Mouse (Mus musculus) kidney, embryonic 16.5 days (tissue): ENCODE results near the gene Ube2f. TPM values are rescaled to one million over a fixed set of nuclear protein-coding genes. Genes with fewer than 3 reads are reported as not detected.

Source experiments
- ATAC-seq: fragments of 200-750 bp; cut with Nextera tagmentation; 2 replicates; pipeline ENCODE4 v1.8.0; 2017; ENCODE audit warnings: moderate TSS enrichment; ENCODE audit not compliant: low FRiP score, low TSS enrichment
- H3K27ac ChIP-seq: fragments of 300-500 bp; sonication (generic); 2 replicates; pipeline ENCODE4 v1.5.1; 2014; ENCODE audit warnings: low read length
- H3K27me3 ChIP-seq: fragments of 300-500 bp; sonication (generic); 2 replicates; pipeline ENCODE4 v1.6.1; 2014; ENCODE audit warnings: low read length, control low read depth, mixed read lengths; ENCODE audit not compliant: insufficient read depth
- H3K36me3 ChIP-seq: fragments of 300-500 bp; sonication (generic); 2 replicates; pipeline ENCODE4 v1.6.1; 2014; ENCODE audit warnings: low read length, control low read depth, mixed read lengths; ENCODE audit not compliant: insufficient read depth
- H3K4me1 ChIP-seq: fragments of 300-500 bp; sonication (generic); 2 replicates; pipeline ENCODE4 v1.6.1; 2014; ENCODE audit warnings: low read length, control low read depth, mixed read lengths; ENCODE audit not compliant: insufficient read depth
- H3K4me2 ChIP-seq: fragments of 300-500 bp; sonication (generic); replicated peaks from 2 replicates; pipeline ENCODE4 v1.6.1; 2014; ENCODE audit warnings: low read depth, low read length
- H3K4me3 ChIP-seq: fragments of 300-500 bp; sonication (generic); 2 replicates; pipeline ENCODE4 v1.5.1; 2014; ENCODE audit warnings: mild to moderate bottlenecking, low read length
- H3K9ac ChIP-seq: fragments of 300-500 bp; sonication (generic); replicated peaks from 2 replicates; pipeline ENCODE4 v1.6.1; 2014; ENCODE audit warnings: low read length
- H3K9me3 ChIP-seq: fragments of 300-500 bp; sonication (generic); 2 replicates; pipeline ENCODE4 v1.6.1; 2016; ENCODE audit warnings: low read length, control low read depth
- WGBS: fragments of 180-500 bp; shearing (Covaris S2); extraction: QIAGEN DNeasy Blood & Tissue Kit; methylation state at CpG from one replicate; pipeline ENCODE4 v1.1.7; 2014; 5-methylcytosine and 5-hydroxymethylcytosine counted together
- polyA plus RNA-seq: library from polyadenylated mRNA; unstranded; fragments of >200 nt; fragmentation: Nextera tagmentation; extraction: Ambion mirVana; gene quantifications from 2 replicates; pipeline ENCODE4 v1.2.1, GENCODE M21; 2015

Ube2f gene
- polyA plus RNA-seq, 1 experiment from 2014 or later: 71.7 TPM

DNA sequence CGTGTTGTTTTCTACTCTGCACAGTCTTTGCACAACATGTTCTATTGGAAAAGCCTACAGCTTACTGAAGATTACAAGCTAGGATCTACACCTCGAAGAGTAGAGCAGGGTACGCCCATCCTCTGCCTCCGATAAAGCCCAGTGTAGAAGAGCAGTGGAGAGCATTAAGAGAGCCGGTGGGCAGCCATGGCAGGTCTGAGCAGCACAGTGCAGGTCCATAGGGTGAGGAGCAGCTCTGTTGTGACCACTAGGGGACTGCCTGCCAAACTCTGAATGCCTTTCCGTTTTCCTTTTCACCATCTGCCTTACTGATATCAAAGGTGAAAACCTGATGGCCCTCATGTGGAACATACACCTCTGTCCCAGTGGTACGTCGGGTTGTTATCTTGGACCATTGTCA is 1.8 kb downstream of the Ube2f start:
- Histone ChIP-seq H3K4me2 (no peak overlapping the region), H3K36me3 (0 out of 2 replicates have a peak, but pooled peaks cover 3% of the 10 kb centered on the region), H3K27ac (no peak overlapping the region), H3K9ac (no peak overlapping the region), H3K4me1 (peaks cover 18% of the 10 kb centered on the region), H3K27me3 (no peaks in the 10 kb centered on the region), H3K4me3 (no peak overlapping the region), H3K9me3 (no peaks in the 10 kb centered on the region)
- no peak; the same call in 1 of the 2 replicates for ATAC-seq
- WGBS: 61% methylated on average over 8 of the region's 8 CpGs

DNA sequence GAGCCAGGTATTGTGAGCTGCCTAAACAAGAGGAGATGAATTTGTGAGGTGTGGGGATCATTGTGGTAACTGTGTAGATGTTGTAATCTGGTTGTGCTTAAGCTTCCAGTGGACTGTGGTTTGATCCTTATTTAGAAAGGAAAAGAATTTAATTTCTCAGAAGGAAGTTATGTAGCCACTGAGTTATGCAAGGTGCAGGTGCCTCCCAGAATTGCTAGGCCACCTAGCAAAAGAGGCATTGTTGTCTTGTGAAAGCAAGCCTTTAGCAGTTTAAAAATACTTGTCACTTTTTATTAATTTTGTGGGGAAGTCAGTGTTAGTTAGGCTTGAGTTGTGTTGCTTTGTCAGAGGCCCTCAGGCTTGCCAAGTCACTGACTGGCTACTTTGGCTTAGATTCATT is 7.8 kb downstream of the Ube2f start:
- H3K4me3 ChIP-seq: no peak overlapping the region
- H3K27ac ChIP-seq: no peak overlapping the region
- H3K9me3 ChIP-seq: no peaks in the 10 kb centered on the region
- H3K4me2 ChIP-seq: no peak overlapping the region
- no peaks in the 10 kb centered on the region for H3K4me1 ChIP-seq
- no peak overlapping the region for H3K9ac ChIP-seq
- H3K36me3 ChIP-seq: 0 out of 2 replicates have a peak, but pooled peaks cover 3% of the 10 kb centered on the region
- H3K27me3 ChIP-seq: no peaks in the 10 kb centered on the region
- ATAC-seq: no peak

DNA sequence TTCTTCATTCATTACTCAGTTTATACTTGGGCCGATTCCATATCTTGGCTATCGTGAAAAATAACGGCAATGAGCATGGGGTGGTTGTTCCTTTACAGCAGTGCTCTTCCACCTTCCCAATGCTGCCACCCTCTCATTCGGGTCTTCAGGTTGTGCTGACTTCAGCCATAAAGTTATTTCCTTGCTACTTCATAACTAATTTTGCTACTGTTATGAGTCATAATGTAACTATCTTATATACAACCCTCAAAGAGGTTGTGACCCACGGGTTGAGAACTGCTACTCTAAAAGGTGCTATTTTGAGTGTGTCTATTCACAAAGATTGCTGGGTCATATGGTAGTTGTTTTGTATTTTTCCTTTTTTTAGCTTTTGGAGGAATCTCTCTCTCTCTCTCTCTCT is 9.7 kb downstream of the Ube2f start:
- no peak for ATAC-seq
- Histone ChIP-seq H3K9ac (no peak overlapping the region), H3K9me3 (no peaks in the 10 kb centered on the region), H3K27me3 (no peaks in the 10 kb centered on the region), H3K27ac (no peak overlapping the region), H3K36me3 (no peaks in the 10 kb centered on the region), H3K4me2 (no peak overlapping the region), H3K4me3 (no peak overlapping the region), H3K4me1 (no peaks in the 10 kb centered on the region)
- 90% methylated on average over 5 of the region's 5 CpGs for WGBS

DNA sequence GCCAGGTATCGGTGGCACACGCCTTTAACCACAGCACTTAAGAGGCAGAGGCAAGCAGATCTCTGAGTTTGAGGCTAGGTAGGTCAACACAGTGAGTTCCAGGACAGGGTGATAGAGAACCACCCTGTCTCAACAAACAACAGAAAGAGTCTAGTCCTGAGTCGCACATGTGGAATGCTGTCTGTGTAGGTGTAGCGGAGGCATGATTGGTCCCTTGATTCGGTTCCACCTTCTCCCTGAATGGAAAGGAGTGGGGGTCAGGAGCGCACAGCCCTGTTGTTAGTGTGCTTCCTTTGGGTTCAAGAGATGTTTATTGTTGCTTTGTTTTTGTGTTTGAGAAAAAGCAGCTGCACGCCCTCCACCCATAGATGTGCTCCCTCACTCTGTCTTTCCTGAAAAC is 12.4 kb downstream of the Ube2f start:
- WGBS: 89% methylated on average over 7 of the region's 7 CpGs
- no peak overlapping the region for H3K4me3 ChIP-seq
- H3K4me2 ChIP-seq: no peak overlapping the region
- peaks cover 9% of the 10 kb centered on the region; the same call in 1 of the 2 replicates for H3K36me3 ChIP-seq
- H3K27me3 ChIP-seq: no peaks in the 10 kb centered on the region
- no peak overlapping the region for H3K27ac ChIP-seq
- H3K4me1 ChIP-seq: no peaks in the 10 kb centered on the region
- no peaks in the 10 kb centered on the region for H3K9me3 ChIP-seq
- no peak overlapping the region for H3K9ac ChIP-seq
- ATAC-seq: no peak

DNA sequence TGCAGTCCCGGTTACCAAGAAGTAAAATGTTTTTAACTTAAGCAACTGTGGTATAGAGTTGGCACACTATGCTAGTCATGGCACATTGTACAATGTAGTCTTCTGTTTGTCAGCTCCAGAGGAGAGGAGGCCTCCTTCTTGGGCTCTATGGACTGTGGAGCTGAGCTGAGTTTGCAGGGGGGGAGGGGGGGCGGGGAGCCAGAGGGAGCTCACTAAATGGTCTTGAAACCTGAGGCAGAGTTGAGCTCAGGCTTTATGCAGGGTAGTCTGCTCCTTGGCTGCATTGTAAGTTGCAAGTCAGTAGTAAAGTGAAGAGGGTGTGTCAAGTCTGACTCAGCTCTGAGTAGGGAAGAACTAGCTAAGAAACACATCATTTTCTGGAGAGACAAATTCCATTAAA is 22.2 kb downstream of the Ube2f start:
- Histone ChIP-seq H3K4me1 (no peaks in the 10 kb centered on the region), H3K36me3 (peaks cover 8% of the 10 kb centered on the region), H3K27ac (no peak overlapping the region), H3K9me3 (no peaks in the 10 kb centered on the region), H3K4me3 (no peak overlapping the region), H3K9ac (no peak overlapping the region), H3K4me2 (no peak overlapping the region), H3K27me3 (no peaks in the 10 kb centered on the region)
- WGBS: 86% methylated on average over 2 of the region's 2 CpGs
- ATAC-seq: no peak

DNA sequence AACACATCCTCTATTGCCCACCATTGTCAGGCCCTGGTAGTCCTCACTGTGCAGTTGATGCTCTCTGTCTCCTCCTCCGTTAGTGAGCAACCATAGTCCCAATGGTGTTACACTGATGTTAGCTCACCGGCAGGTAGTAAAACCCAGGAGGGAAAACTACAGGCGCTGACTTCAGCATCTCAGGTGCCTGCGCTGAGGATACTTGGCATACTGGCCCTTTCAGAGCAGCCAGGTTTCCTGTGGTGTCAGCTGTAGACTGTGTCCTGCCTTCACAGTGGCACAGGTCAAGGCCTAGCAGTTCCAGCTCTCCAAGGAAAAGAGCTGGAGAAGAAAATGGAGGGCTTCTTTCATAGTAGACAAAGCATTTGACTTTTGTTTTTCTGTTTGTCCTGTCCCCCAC is 26.5 kb downstream of the Ube2f start:
- H3K36me3 ChIP-seq: peaks cover 33% of the 10 kb centered on the region
- ATAC-seq: no peak
- 93% methylated on average over 4 of the region's 4 CpGs for WGBS

DNA sequence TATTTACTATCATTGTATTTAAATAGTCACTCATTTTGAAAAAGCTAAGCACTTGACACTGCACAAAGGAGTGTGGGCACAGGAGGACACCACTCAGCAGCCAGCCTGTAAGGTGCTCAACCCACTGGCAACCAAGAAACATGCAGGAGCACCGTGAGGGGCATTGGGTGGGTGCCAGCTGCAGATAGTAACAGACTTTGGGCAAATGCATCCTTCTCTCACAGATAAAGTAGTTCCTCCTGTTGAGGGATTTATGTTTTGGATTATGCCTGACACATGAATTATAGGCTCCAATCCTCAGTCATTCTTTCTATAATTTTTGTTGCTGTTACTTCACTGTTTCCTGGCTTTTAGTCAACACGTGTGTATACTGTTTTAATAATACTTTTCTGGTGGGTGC is 27.4 kb downstream of the Ube2f start:
- no peak overlapping the region for H3K4me3 ChIP-seq
- H3K36me3 ChIP-seq: peaks cover 33% of the 10 kb centered on the region
- WGBS: 92% methylated on average over 2 of the region's 2 CpGs

More for the DNA sequence above, 26.5 kb downstream of the Ube2f start:
- H3K4me2 ChIP-seq: no peak overlapping the region
- H3K27me3 ChIP-seq: no peaks in the 10 kb centered on the region
- no peaks in the 10 kb centered on the region for H3K4me1 ChIP-seq
- H3K4me3 ChIP-seq: no peak overlapping the region
- H3K9ac ChIP-seq: no peak overlapping the region
- H3K27ac ChIP-seq: no peak overlapping the region
- H3K9me3 ChIP-seq: no peaks in the 10 kb centered on the region

DNA sequence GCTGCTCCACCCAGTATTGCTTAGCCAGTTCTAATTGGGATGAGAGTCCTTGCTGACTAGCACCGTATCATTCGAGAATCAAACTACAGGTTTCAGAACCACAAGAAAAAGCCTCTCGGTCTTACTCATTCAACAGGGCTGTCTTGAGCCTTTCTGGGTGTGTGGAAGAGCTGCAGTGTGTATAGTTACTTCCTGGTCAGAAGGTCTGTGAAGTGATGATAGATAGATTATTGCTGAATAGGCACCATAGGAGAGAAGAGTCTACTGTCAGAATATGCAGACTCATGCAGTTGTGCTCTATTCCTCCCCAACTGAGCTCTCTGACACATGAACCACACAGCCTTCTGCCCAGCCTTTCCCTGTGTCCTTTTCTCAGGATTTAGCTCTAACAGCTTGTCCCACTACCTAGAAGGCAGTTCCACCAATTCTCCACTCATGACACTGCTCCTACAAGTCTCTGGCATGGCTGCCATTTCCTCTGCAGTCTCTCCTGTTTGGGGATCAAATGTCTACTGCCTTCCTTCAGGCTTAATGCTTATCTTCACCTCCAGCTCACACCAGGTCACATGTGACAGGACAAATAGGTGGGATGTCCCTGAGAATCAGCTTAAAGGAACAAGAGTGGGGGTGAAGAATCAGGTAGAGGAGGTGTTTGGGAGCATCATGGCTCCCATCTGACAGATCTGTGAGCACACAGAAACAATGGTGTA is 28.5 kb downstream of the Ube2f start:
- 96% methylated on average over 3 of the region's 3 CpGs for WGBS
- Histone ChIP-seq H3K27me3 (no peaks in the 10 kb centered on the region), H3K36me3 (peaks cover 37% of the 10 kb centered on the region), H3K9ac (no peak overlapping the region), H3K27ac (no peak overlapping the region), H3K4me1 (no peaks in the 10 kb centered on the region), H3K9me3 (no peaks in the 10 kb centered on the region), H3K4me3 (no peak overlapping the region), H3K4me2 (no peak overlapping the region)
- no peak for ATAC-seq

More for the DNA sequence above, 27.4 kb downstream of the Ube2f start:
- no peak overlapping the region for H3K4me2 ChIP-seq
- H3K27me3 ChIP-seq: no peaks in the 10 kb centered on the region
- no peak overlapping the region for H3K27ac ChIP-seq
- H3K9me3 ChIP-seq: no peaks in the 10 kb centered on the region
- no peak overlapping the region for H3K9ac ChIP-seq
- no peak for ATAC-seq
- no peaks in the 10 kb centered on the region for H3K4me1 ChIP-seq

DNA sequence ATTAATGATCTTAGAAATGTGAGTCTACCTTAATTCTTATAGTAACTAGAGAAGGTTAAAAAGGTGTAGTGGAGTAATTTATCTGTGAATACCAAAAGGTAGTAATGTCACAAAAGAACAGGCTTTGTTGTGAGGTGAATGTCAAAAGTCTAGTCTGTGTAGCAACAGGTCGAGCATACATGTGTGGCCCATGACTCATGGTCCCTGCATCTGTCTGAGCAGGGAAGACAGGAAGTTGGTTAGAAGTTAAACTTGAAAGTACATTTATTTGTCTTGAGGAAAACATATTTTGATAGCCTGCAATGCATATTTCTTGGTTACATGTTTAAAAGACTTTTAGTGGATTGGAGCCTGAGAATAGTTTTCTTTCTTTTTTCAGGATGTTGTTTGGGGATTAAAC is 29.0 kb downstream of the Ube2f start:
- Histone ChIP-seq H3K4me2 (no peak overlapping the region), H3K9me3 (no peaks in the 10 kb centered on the region), H3K4me1 (no peaks in the 10 kb centered on the region), H3K9ac (no peak overlapping the region), H3K36me3 (peaks cover 37% of the 10 kb centered on the region), H3K27me3 (no peaks in the 10 kb centered on the region), H3K4me3 (no peak overlapping the region), H3K27ac (no peak overlapping the region)
- no peak for ATAC-seq
- WGBS: 90% methylated on average over 1 of the region's 1 CpGs

DNA sequence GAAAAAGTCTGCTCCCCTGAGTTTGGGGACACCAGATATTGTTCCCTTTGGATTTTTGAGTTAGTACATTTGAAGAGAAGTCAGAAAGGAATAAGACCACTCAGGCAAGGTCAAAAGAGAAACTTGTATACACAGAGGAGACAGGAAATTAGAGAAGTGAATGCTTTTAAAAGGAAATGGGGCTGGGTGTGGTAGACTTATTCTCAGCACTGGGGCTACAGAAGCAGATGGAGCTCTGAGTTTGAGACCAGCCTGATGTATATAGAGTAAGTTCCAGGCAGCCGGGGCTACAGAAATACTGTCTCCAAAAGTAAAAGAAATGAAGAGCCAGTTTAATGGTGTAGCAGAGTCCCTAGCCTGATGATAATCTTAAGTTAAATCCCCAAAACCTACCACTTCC is 32.5 kb downstream of the Ube2f start:
- Histone ChIP-seq H3K9ac (no peak overlapping the region), H3K4me2 (no peak overlapping the region), H3K9me3 (no peaks in the 10 kb centered on the region), H3K4me1 (no peaks in the 10 kb centered on the region), H3K4me3 (no peak overlapping the region), H3K27ac (no peak overlapping the region), H3K27me3 (no peaks in the 10 kb centered on the region), H3K36me3 (peaks cover 42% of the 10 kb centered on the region)
- ATAC-seq: no peak
- 74% methylated on average over 1 of the region's 1 CpGs for WGBS
